10 mouse cellular contexts compared by ENCODE assay signal in the genomic region with DNA sequence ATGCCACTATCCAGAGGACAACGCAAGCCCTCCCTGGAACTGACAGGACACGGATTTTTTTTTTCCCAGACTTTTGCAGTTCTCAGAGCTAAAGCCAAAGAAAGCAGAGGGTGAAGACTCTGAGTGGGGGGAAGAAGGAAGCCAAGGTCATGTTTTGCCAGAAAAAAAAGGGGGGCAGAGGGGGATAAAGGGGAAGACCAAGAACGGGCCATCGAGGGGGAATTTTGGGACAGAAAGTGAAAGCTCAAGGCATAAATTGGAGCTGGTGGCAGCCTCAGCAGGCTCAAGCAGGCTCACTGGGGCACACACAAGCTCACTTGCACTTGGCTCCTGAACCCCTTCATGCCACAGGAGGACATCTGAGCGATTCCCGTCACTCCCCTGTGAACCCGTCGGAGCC. TPM values are rescaled to one million over a fixed set of nuclear protein-coding genes. Genes with fewer than 3 reads are reported as not detected.
"Had no signal": no experiment of that assay in that cellular context is flagged by ENCODE, and none has a peak within 500 bp of the region (broad histone marks: within the 10 kb centered on the region; RNA-seq: fewer than 3 reads in every experiment).

TSS of gene Gm2564 (plus strand) at position 301 of the 400 bp plus-strand sequence.

RNA-seq across cellular contexts. Expression of gene Gm2564, which starts in this region (rescaled TPM):
- total RNA-seq: megakaryocyte, adult 5-6 weeks had no signal
- polyA plus RNA-seq: limb, embryonic 12.5 days; liver, embryonic 11.5 days; liver, embryonic 14.5 days; liver, postnatal 0 days; lung, embryonic 14.5 days; macrophage; midbrain, embryonic 12.5 days; neural tube, embryonic 12.5 days; neural tube, embryonic 15.5 days had no signal
